In genomic region chr3:157079250-157079965, GRCm38 (mm10) we compare ENCODE assay signal across 12 mouse cellular contexts.
"Had no signal": no experiment of that assay in that cellular context is flagged by ENCODE, and none has a peak within 500 bp of the region (broad histone marks: within the 10 kb centered on the region; RNA-seq: fewer than 3 reads in every experiment).

No protein-coding gene starts in this region.

- H3K4me2 ChIP-seq: limb, embryonic 15.5 days; liver, embryonic 12.5 days; midbrain, embryonic 12.5 days; neural tube, embryonic 13.5 days had no signal

- H3K9me3 ChIP-seq: limb, embryonic 15.5 days; liver, embryonic 12.5 days; midbrain, embryonic 12.5 days; neural tube, embryonic 13.5 days had no signal

- H3K9ac ChIP-seq: limb, embryonic 15.5 days; liver, embryonic 12.5 days; midbrain, embryonic 12.5 days; neural tube, embryonic 13.5 days had no signal

- H3K36me3 ChIP-seq: limb, embryonic 15.5 days; liver, embryonic 12.5 days; midbrain, embryonic 12.5 days; neural tube, embryonic 13.5 days had no signal

- H3K4me3 ChIP-seq: limb, embryonic 15.5 days; liver, embryonic 12.5 days; midbrain, embryonic 12.5 days; neural tube, embryonic 13.5 days had no signal

- H3K27me3 ChIP-seq: limb, embryonic 15.5 days; liver, embryonic 12.5 days; midbrain, embryonic 12.5 days; neural tube, embryonic 13.5 days had no signal

- H3K4me1 ChIP-seq: limb, embryonic 15.5 days; liver, embryonic 12.5 days; midbrain, embryonic 12.5 days; neural tube, embryonic 13.5 days had no signal

- ATAC-seq: liver, embryonic 12.5 days; midbrain, embryonic 16.5 days had no signal

- DNase-seq: kidney, adult 18-20 months; lung, postnatal 10 days; retina, postnatal 1 day; right cerebral cortex, postnatal 4 days; spleen, adult 18-20 months; thymus, adult 18-20 months; thymus, postnatal 14 days had no signal

- H3K27ac ChIP-seq: limb, embryonic 15.5 days; liver, embryonic 12.5 days; midbrain, embryonic 12.5 days; neural tube, embryonic 13.5 days had no signal
